Mouse (Mus musculus) layer of hippocampus, adult 8-10 months (tissue): ENCODE measurements around the gene Naaladl1. TPM values are rescaled to one million over a fixed set of nuclear protein-coding genes. Genes with fewer than 3 reads are reported as not detected.

Experiments
- DNase-seq, 2 experiments: peaks; one replicate each; pipeline ENCODE4 v3.0.0; 2022; ENCODE audit warnings: low spot score in 2 of 2
- total RNA-seq, 4 experiments: library from RNA; stranded (reverse); gene quantifications; 2 replicates each; pipeline ENCODE4 v1.2.4; 2022

The Naaladl1 gene
- under 1 TPM in 3 of 4 experiments, not detected in 1; 0.14 to 0.25 (median 0.17) TPM for total RNA-seq

DNA sequence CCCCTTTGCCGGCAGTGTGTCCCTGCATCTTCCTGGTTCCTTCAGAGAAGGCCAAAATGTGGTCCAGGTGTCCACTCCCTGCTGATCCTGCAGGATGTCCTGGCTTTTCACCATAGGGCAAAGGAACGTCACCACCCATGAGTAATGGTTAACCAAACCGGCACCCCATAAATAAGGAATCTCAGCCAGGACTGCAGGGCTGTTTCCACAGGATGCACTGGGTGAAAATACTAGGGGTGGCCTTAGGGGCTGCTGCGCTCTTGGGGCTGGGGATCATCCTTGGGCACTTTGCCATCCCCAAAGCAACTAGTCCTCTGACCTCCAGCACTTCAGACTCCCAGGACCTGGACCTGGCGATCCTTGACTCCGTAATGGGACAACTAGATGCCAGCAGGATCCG, at the start of gene Naaladl1:
Naaladl1 (plus strand) TSS at position 197 of the 400 bp plus-strand sequence.
- no peak for DNase-seq

DNA sequence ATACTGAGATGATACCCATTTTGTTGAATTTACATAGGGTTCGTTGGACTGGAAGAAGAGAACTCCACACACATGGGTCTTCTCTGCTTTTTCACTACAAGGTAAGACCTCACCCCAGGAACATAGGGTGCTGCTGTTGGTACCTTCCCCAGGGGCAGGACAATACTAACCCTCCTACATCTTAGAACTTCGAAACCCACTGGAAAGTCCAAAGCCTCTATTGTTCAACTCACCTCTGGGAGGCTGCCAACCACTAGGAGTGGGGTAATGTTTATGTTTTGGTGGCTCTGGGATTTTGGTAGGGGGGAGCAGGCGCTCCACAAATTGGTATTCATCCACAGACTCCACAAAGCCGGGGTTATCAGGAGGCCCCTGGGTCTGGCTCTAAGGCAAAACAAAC, 48.9 kb upstream of the Naaladl1 start:
- DNase-seq, result no peak

DNA sequence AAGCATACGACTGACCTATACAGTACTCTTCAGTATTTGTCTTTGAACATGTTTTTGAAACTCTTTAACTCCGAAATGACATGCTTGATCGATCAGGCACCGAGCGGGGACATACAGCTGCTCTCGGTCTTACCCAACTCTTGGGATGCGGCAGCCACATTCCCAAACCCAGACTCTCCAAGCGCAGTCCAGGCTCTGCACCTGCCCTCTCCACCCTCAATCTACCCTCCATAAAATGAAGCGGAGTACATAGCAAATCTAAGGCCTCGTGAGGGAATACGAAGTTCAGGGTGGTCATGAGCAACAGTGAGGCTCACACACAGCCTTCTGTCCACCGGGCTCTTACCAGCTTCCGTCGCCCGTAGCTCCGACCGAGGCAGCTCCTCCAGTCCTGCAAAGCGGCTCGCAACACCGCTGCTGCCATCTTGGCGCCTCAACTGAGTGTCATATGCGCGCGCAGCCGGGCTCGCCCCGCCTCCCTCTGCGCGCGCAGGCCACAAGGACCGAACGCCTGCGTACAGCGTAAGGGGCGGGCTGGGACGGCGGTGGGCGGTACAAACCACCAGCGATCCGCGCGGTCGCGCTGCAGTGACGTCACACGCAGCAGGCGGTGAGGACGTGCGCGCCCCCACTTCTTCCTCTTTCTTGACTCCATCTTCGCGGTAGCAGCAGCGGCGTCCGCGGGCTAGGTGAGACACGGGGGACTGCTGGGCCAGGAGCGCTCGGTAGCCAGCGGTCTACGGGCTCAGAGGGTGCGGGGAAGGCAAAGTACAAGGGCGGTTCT, 48.1 kb upstream of the Naaladl1 start, which contains the start of the genes Mrpl49 and Fau:
Mrpl49 (minus strand) TSS at position 473 of the 784 bp plus-strand sequence.
Fau (plus strand) TSS at position 532 of the 784 bp plus-strand sequence.
- peak; percentile 97 to 98 for DNase-seq

DNA sequence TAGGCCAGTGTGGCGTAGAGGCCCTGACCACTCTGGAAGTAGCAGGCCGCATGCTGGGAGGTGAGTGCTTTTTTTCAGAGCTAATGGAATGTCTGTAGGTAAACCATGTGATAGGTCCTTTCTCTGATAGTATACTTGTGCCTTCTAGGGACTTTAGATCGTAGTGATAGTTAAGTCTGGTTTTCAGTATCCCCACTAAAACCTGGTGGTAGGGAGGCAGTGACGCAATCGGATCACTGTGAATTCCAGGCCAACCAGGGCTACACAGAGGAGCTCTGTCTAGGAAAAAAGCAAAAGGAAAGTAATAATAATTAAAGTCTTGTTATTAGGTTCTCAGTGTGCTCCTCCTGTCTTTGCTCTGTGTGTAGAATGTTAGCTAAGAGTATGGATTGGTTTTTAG, 47.1 kb upstream of the Naaladl1 start:
- DNase-seq, result no peak

DNA sequence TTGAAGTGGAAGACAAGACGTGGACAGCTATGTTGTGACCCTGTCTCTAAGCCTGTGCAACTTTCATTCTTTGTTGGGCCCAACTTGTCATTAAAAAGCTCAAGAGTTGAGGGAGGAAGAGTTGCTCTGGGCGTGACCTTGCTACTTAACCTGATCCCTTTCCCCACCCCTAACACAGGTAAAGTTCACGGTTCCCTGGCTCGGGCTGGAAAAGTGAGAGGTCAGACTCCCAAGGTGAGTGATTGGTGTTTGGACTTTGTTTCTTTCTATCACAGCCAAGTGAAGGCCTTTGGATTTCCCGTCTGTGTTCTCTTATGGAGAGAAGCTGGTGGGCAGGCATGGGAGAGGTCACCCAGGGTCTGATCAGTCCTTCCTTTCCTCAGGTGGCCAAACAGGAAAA, 46.6 kb upstream of the Naaladl1 start:
- DNase-seq, result no peak

DNA sequence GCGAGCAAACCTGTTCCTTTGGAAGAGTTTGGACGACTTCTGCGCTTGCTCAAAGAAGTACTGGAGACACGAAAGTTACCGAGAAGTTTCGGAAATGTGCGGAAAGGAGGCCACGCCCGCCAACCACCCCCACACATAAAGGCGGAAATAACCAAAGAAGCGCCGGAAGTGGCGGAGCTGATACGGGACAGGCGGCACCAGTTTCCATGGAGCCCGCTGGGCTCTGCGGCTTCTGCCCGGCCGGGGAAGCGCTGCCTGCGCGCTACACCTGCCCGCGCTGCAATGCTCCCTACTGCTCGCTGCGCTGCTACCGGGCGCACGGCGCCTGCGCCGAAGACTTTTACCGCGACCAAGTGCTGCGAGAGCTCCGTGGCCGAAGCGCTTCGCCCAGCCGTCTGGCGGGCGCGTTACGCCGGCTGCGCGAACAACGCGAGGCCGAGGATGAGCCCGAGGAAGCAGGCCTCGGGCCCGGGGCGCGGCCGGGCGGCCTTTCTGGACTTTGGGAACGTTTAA, 44.5 kb upstream of the Naaladl1 start, which contains the start of gene Znhit2:
Znhit2 (plus strand) TSS at position 172 of the 513 bp plus-strand sequence.
- DNase-seq, result peak; percentile 93

DNA sequence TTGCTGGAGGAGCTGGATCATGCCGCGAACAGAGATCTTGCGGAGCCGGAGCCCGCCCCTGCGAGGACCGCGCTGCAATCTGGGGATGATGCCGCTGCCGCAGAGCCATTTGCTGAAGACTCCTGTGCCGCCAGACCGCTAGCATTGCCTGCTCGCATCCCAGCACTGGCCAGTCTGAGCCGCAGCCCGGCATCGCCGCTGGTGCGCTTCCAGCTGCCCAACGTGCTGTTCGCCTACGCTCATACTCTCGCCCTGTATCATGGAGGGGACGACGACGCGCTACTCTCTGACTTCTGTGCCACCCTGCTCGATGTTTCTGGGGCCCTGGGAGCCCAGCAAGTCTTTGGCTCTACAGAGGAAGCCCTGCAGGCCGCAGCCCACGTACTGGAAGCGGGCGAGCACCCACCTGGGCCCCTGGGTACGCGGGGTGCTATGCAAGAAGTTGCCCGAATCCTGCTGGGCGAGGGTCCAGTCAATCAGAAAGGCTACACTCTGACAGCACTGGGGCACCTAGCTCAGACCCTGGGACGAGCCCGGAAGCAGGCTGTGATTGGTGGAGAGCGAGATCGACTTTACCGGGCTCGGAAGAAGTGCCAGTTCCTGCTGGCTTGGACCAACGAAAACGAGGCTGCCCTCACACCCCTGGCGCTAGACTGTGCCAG, 43.8 kb upstream of the Naaladl1 start:
- no peak for DNase-seq

DNA sequence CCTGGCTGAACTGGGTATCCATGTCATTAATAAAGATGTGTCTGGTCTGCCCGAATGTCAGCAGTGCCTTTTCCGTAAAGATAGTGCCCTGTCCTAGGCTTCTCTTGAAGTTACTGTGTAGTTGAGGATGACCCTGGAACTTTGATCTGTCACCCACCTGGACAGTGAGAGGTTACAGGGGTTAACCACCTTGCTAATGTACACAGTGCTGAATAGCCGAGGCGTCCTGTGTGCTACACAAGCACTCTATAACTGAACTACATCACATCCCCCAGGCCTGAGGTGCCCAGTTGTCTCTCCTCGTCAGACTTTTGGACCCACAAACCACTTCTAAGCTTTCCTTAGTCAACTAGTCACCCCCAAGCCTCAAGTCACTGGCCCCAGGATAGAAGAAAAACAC, 43.2 kb upstream of the Naaladl1 start:
- DNase-seq, result no peak

DNA sequence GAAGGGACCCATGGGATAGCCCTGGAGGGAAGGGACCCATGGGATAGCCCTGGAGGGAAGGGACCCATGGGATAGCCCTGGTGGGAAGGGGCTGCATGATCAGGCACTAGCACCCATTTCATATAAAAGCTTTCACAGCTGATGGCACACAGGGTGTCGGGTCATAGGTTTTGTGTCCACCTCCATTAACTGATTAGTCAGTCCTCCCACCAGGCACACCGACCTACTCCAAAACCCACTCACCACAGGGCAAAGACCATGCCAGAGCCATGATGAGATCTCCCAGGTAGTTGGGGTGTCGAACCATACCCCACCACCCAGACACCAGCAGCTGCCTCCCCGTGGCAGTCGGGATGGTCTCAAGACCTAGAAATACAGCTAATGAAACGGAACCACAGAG, 42.5 kb upstream of the Naaladl1 start:
- no peak for DNase-seq

DNA sequence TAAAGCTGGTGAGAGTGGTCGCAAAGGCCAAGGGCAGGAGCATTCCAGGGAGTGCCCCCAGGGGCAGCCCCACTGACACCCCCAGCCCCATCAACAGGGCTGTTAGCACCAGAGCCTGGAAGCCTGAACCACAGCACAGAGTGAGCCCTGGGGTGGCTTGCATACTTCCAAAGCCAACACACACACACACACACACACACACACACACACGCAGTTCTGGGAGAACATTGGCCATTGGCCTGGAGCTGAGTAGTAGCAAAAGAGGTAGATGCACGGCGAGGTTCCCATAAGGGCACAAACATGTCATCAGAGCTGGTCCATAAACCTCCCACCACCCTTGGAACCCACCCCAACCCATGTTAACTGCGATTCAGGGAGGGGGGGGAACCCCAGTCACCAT, 39.0 kb upstream of the Naaladl1 start:
- no peak for DNase-seq

DNA sequence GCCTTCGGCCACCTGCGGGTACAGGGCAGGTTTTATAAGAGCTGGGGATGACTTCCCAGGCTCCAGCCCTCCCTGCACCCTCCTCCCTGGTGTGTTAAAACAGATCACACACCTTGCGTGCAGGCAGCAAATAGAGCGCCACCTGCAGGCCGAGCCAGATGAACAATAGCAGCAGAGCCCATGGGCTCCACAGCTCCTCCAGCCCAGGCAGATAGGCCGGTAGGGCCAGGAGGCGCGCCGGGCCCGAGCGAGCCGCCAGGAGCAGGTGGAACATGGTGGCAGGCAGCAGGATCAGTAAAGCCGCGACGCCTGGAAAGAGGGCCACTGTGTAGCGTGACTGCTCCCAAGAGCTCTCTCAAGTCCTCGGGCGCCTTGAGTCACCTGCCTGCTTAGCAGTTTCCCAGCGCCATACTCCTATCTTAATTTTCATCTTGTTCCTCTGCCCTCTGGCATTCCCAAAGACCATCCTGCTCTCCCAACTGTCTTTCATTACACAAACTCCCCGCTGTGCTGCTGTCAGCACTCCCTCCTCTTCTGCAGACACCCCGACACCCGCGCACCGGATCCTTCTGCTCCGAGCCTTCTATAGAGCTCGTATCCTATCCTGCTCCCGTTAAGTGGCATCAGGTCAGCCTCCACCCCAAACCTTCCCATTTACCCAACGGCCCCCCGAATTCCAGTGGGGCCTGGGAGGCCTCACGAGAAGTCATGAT, 38.4 kb upstream of the Naaladl1 start:
- peak; percentile 79 to 85 for DNase-seq

DNA sequence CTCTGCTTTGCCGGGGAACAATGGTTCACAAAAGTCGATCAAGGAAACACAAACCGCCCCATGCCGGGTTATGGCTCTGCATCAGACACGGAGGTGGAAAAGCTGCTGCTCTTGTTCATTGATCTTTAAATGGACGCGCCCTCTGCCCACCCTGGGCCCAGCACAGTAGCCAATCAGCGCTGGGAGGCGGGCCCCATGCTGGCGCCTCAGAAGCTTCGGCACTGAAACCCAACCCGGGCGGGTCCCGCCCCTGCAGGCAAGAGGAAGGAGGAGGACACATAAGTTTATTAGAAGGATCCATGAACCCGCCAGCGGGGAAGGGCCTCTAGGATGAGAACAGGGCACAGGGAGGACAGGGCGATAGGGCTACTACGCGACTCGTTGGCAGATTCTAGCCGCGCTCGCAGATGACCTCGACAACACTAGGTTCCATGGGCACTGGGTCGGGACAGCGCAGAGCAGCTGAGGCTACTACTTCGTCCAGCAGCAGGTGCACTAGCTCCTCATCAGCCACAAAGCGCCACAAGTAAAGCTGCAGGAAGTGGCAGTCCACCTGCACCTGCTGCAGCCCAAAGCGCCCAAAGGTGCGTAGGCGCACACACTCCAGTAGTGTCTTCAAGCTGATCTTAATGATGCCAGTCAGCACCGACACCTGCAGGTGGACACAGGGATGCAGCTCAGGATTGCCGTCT, 37.7 kb upstream of the Naaladl1 start, which contains the start of gene Tm7sf2:
Tm7sf2 (minus strand) TSS at position 650 of the 692 bp plus-strand sequence.
- peak; percentile 80 to 85 for DNase-seq

DNA sequence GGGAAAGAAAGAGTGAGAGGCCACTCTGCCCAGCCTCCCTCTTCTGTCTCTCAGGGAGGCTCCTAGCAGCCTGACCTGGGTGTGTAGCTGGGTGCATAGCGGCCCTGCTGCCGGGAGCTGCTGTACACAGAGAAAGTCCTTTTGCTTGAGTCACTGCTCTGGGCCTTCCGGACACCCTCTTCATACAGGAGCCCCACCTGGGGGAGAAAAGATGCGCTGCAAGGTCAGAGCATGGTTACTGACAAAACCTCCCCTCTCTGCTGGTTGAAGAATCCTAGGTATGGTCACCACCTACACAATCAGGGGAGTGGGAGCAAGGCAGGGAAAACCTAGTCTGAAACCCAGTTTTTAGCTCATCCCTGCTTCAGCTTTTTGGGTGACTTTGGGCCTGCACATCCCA, 36.6 kb upstream of the Naaladl1 start:
- no peak for DNase-seq

DNA sequence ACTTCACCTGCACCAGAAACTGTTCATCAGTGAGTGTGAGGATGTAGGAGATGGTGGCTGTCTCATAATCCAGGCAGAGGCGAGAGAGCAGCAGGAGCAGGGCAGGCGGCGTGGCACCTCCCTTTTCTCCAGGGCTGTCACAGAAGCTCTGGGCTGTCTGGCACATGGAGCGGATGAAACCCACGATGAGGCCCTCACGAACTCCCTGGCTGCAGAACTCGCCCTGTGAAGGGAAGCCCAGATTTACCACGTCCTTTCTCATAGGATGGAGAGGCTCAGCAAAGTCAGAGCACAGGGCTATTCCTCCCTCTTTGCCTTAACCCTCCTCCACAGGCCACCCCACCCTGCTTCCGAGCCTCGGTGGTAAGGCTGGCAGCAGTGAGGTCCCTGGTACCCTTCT, 35.7 kb upstream of the Naaladl1 start:
- DNase-seq, result no peak

DNA sequence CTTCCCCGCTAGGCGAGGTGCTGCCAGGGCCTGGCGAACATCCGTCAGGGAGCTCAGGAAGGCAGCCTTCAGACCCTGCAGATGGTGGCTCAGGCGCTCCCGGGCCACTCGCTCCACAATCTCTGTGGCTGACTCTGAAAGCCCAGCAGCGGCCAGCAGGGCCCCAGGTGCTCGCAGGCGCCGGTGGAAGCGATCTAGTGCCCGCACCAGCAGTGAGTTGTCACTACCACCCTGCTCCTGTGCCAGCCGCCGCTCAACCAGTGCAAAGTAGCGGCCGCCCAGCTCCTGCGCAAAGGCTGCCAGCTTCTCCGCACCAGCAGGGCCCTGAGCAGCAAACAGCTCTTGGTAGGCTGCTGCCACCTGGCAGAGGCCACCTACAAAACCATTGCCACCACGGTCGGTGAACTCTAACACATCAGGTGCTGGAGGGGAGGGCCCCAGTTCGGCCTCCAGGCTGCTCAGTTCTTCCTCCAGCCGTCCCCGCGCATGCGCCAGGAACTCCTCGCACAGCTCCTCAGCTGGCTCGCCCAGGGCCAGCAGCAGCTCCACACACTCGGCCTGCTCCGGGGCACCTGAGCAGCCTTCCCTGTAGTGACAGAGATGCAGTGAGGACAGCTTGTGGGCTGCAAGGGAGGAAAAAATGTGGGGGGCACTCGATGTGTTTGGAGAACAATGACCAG, 34.9 kb upstream of the Naaladl1 start:
- no peak for DNase-seq

DNA sequence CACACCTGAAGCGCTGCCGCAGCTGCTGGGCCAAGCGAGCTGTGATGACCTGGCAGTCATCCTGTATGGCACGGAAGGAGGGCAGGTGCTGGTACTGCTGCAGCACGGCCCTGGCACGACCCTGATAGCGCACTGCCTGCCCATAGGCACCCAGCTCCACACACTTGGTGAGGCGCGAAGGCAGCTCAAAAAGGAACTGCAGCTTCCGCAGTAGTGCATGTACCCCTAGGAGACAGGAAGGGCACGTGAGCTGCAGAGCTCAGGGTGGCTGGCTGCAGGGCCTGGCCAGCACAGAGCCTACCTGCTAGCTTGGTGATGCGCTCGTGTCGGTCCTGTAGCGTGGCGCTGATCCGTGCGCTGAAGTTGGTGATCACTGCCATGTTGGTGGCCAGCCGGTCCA, 34.3 kb upstream of the Naaladl1 start:
- DNase-seq, result no peak

DNA sequence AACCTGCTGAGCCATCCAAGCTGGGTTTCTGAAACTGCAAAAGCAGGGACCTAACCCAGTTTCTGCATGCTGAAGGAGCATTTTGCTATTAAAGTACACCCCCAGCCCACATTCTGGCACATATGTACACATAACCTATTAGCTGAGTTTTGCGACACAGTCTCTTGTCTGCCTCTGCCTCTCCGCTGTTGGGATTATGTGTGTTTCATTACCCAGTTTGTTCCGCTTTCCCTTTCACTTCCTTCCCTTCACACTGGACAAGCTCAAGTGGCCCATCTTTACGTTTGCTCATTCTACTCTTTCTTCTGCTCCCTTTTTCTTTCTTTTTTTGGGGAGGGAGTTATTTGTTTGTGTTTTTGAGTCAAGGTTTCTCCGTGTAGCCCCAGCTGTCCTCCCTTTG, 31.7 kb upstream of the Naaladl1 start:
- no peak for DNase-seq

DNA sequence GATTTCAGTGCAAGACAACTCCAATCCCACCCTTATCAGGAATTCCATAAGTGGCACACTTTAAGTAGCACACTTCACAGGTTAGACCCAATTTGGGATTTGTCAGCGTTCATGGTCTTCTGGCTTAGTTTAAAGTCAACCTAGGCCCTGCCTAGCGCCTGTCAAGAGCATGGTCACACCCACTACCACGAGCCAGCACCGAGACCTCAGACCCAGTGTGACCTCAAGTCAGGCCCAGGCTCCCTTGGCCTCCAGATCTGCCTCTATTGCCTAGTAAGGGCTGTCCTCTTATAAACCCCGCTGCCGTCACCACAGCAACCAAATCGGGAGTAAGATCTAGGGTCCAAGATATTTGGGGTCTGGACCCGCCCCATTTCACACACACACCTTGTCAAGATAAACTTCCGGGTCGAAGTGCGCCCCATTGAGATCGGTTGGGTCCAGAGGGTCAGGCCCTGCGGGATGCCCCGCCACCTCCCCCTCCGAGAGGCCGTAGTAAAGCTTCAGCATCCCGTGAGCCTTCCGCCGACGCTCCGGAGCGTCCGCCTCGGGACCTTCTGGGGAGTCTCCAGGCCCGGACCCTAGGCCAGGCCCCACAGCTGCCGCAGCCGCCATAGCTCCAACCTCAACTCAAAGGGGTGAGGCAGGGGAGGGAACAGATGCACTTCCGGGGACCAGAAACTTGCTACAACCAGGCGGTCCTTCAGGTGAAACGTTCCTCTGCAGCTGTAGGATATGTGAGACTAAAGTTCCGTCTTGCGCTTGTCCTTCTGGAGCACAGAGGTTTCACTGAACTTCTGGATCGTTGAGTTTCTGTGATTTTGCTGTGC, 28.8 kb upstream of the Naaladl1 start, which contains the start of gene Vps51:
Vps51 (minus strand) TSS at position 668 of the 830 bp plus-strand sequence.
- DNase-seq, result peak; percentile 78 to 88

DNA sequence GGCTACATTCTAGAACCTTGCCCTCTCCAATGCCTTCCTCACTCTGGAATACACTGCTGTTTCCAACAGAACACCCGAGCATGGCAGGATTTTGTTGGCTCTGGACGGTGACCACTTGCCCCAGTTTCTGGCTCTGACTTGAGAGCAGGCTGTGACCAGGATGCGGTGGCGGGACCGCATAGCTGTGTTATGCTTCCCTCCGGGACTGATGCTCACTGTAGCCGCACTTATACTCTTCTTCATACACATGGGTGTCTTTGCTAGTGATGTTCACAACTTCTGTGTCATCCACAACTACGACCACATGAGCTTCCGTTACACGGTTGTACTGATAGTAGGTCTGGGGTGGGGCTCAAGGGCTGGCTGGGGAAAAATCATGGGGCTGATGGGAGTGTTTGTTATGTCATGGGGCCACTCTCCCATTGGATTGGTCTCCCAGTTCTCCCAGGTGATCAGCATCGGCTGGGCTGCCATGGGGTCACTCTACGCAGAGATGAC, 25.6 kb upstream of the Naaladl1 start, which contains the start of gene Tmem262:
Tmem262 (plus strand) TSS at position 51 of the 498 bp plus-strand sequence.
- no peak for DNase-seq
